Mouse (Mus musculus): ENCODE measurements around the gene Parp3.

- TF ChIP-seq CTCF (IDR thresholded peaks at IDR 0.05; ENCODE audit: low read depth, low read length) (no peak), GATA1 (IDR thresholded peaks at IDR 0.05; ENCODE audit: borderline replicate concordance, low read length) (no peak)
These were observed 32.6 kb upstream of the Parp3 start for GRCm38 (mm10) chr9:106509356-106509755.

Data from G1E (cell line).